Mouse (Mus musculus) layer of hippocampus, postnatal 25 days (tissue): ENCODE data around the gene Crb1. TPM values are rescaled to one million over a fixed set of nuclear protein-coding genes. Genes with fewer than 3 reads are reported as not detected.

Experiments used
- DNase-seq, 2 experiments: peaks; one replicate each; pipeline ENCODE4 v3.0.0; 2022; ENCODE audit warnings: mixed read lengths in 2 of 2, low spot score in 1 of 2; ENCODE audit errors: extremely low spot score in 1 of 2
- total RNA-seq, 2 experiments: library from RNA; stranded (reverse); gene quantifications; 2 replicates each; pipeline ENCODE4 v1.2.3; 2021

Gene Crb1
- total RNA-seq, 2 experiments from 2014 or later = 0.57 to 0.61 TPM

DNA sequence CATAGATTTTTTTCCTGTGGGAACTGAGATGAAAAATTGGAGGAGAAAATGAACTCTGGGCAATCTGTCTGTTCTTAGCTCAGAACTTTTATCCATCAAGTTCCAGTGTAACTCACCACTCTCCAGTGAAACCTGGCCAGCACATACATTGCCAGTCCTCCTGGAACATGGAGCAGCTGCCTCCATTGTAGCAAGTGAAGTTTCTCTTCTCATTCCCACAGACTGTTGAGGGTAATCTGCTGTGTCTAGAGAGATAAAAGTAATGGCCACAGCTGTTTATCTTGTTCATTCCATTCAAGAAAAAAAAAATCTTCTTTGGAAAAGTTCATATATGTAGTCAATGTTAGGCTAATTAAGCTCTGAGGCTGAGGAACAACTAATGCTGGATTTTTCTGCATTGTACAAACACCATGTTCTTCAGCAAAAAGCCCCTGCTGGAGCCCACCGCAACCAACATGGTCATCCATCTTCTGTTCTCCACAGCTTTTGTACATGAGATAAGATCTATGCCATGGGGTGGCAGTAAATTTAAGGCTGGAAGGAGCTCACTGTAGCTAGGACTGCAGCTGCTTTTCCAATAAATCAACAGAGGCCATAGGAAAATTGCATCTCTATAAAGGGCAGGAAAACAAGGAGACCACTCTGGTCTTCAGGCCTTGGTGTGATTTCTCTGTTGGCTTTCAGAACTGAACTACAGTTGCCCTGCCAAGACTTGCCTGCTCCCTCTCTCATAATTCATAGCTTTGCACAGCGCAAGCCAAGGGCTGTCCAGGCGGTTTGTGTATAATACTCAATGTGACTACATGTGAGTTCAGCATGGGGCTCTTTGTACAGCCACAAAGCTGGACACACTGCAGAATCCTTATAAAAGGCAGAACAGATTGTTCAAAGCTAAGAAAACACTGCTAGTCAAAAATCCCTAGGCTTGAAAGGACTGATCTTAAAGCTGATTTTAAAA lies 142.0 kb downstream of the Crb1 start:
- DNase-seq = no peak

GRCm38 (mm10) chr1:139232636-139233035 lies 144.3 kb downstream of the Crb1 start:
- DNase-seq = no peak

DNA sequence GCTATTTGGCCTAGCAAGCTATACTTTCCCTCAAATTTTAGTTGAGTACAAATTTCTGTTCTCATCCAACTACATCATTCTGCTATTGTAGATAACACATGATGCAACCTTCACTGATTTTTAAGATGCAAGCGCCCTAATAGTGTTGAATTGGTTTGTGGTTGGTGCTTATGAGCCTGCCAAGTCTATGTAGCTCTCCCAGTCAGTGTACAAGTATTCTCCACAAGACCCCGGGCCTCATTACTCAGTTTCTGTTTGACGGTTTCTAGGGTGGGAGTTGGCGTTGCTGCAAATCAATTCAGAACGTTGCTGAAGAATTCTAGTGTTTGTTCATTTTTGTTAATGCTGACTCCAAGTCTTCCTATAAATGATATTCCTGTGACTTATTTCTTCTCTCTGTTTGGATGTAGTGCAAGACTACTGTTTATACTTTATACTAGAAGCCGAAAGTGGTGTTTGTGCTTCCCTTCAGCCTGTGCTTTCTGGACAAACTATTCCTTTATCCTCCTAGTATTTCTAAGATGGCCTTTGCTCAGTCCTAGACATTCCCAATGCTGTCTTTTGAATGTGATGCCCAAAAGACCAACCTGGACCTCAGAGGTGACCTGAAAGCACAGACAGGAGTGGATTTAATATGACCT lies 152.5 kb downstream of the Crb1 start:
- DNase-seq = no peak

GRCm38 (mm10) chr1:139223804-139224203 lies 153.1 kb downstream of the Crb1 start:
- no peak for DNase-seq

GRCm38 (mm10) chr1:139215311-139215710 lies 161.6 kb downstream of the Crb1 start:
- DNase-seq = no peak

DNA sequence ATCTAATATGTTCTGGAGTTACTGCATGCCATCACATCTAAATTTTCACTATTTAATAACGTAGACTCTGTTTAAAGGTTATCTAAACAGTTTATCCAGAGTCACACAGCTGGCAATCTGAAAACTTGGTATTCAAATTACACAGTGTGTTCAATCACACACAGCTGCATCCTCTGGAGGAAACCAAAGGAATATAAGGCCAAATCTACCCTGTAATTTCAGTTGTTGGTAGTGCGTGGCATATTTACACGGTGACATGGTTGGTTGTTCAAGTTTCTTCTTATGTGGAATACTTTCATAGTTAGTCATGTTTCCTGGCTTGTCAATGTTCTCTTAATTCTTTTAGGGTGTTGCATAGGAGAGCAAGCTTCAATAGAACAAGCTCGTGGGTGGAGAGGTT lies 166.4 kb downstream of the Crb1 start:
- DNase-seq = no peak

GRCm38 (mm10) chr1:139209796-139210195 lies 167.1 kb downstream of the Crb1 start:
- DNase-seq = no peak

DNA sequence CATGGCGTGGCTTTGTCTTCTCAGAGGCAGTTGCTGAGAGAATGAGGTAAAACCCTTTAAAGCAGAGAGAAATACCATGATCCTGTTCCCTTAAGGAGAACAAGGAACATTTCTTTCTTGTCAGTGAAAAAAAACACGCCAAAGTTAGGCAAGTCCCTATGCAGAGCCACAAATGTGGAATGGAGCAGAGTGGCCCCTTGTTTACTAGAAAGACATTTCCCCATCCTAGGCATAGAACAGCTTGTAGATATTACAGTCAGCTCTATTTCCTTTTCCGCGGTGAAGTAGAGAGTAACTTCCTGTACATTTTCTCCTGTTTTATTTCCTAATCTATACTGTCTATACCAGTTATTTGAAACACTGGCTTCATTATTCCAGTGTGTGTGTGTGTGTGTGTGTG lies 170.6 kb downstream of the Crb1 start:
- no peak for DNase-seq

DNA sequence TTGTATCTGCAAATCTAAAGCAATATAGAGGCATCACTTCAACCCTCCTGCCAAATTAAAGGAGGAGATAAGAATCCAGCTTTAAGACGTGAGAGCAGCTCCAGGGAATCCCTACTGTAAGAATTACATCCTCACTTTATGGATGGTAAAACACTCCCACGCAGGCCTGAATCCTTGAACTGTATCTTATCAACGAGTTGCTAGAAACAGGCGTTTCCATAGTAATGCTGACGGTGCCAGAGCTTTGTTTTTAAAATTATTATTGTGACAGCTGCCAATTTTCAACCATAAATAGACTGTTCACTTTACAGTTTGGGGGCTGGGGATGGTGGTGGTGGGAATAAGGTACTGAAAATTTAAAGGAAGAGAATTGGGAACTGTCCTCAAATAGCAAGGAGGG lies 173.9 kb downstream of the Crb1 start:
- no peak for DNase-seq

- DNase-seq = no peak
These were observed 182.4 kb downstream of the Crb1 start for GRCm38 (mm10) chr1:139194428-139195028.

DNA sequence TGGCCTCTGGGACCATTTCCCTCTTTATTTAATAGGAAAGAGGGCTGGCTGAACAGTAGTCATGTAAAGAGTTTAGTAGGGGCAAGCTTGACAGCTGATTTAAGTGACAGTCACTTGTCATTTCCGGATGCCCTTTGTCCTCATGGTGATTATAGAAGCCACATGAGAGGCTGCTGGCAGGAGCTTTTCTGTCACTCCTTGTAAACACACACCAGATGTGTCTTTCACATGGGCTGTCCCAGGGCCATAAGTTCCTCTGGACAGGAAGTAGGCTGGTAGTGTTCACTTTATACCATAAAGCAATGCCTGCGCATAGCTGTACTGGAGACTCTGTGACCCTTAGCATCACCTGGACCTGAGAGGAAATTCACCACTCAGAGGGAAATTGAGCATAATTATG lies 182.9 kb downstream of the Crb1 start:
- no peak for DNase-seq

GRCm38 (mm10) chr1:139192635-139193034 lies 184.3 kb downstream of the Crb1 start:
- no peak for DNase-seq

DNA sequence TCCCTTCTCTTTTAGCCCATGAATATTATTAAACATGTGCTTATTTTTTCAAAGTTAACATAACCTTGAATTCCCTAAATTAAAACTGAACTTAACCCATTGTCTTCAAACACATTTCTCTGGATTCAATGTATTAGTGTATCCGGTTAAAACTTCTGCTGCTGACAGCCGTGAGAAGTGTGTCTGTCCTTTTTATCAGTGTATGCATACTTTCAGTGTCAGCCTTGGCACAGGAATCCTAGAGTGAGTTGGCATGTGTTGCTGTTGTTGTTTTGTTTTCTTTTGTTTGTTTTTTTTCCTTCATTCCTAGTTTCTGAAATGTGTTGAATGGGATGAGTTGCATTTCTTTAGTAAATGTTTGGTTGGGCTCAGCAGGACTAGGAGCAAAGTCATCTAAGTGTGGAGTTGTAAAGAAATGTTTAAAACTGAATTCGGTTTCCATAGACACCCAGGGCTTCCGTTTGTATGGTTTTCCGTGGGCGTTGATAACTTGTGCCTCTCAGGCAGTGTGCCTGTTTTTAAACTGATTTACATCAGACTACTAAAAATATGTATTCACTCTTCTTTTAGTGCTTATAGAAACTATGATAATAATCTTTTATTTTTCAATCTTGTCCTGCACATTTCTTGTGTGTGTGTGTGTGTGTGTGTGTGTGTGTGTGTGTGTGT lies 196.3 kb downstream of the Crb1 start:
- no peak for DNase-seq

- DNase-seq = no peak
These were observed 197.2 kb downstream of the Crb1 start for GRCm38 (mm10) chr1:139179707-139180106.

DNA sequence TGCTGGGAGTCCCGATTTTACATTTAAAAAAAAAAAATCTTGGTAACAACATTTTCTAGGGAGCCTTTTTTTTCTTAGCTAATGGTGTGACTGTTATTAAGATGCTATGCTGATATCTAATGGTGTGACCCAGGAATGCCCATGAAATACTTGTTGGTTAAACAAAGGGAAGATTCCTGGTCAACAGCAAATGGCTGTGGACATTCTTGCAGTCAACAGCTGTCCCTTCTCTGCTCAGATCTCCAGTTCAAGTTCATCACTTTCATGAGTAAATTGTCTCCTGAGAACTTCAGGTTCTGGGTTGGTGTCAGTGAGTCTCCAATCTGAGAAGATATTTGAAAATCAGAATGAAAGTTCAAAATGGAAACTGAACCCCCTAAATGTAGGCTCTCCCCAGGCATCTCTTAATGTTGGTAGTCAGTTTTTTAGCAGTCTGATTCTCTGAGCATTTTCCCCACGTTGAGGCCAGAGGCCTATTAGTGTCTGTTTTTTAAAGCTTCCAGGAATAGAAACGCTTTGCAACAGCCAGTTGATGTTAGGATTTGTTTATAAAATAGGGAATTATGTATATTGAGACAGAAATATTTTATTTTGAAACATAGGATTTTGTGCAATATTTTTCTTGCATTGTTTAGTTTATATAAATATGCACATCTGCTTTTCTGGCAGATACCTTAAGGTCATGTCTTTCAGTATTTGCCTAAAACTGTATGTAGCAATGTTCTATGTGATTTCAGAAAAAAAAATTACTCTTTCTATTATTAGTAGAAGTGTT lies 202.7 kb downstream of the Crb1 start:
- DNase-seq = no peak

DNA sequence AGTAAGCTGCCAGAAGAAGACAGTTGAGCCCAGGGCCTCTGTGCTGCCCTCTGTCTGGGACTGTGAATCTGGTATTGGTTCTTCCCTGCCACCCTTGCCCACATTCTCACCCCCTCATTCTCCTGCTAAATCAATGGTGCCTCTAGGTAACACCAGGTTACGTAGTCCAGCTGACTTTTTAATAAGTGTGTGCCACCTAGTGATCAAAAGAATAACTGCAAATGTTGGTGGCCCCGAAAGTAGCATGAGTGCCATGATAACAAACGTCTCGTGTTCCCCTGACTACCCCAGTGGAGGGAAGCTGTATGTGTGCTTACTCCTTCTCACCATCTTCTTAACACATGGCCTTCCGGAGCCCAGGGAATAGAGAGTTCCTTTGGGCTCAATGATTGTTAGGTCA lies 214.1 kb downstream of the Crb1 start:
- peak in 1 of 2 experiments; percentile 13 for DNase-seq

- DNase-seq = no peak
These were observed 215.3 kb downstream of the Crb1 start for GRCm38 (mm10) chr1:139161619-139162018.

- DNase-seq = no peak
These were observed 220.5 kb downstream of the Crb1 start for GRCm38 (mm10) chr1:139156397-139156796.

GRCm38 (mm10) chr1:139153493-139153892 lies 223.4 kb downstream of the Crb1 start:
- DNase-seq = no peak

DNA sequence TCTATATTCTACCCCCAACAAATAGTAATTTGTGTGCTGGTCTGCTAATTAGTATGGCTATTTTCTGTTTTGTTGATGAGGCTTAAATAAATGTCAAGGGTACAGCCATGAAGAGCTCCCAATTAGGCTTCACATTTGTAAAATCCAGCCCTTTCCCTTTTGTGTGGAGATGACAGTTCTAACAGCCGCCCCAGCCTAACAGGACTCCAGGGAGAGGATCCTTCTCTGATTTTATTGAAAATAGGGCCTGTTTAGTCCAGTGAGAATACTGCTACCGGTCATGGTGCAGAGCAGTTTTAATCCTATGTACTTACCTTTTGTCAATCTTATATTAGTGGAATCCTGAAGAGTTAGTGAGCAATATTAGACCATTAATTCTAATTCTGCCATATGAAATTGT lies 223.9 kb downstream of the Crb1 start:
- DNase-seq = no peak
